Mouse (Mus musculus) frontal cortex, postnatal 25 days (tissue): ENCODE data around the gene Snrnp70.
"Not testable (repeated sequence)": the region's sequence is repeated elsewhere in the genome, so short reads cannot be mapped to it uniquely, and the experiment has no call there.

Source experiments
- DNase-seq, 2 experiments: peaks; one replicate each; pipeline ENCODE4 v3.0.0; 2022; ENCODE audit warnings: low spot score in 2 of 2

Snrnp70 gene

GRCm38 (mm10) chr7:45409497-45410163 is 14.1 kb upstream of the Snrnp70 start:
- DNase-seq, result no peak

- DNase-seq, result no peak
Observed at GRCm38 (mm10) chr7:45408949-45409348, 13.4 kb upstream of the Snrnp70 start.

- DNase-seq, result no peak
Observed at GRCm38 (mm10) chr7:45408351-45408750, 12.8 kb upstream of the Snrnp70 start.

GRCm38 (mm10) chr7:45407836-45408235 is 12.3 kb upstream of the Snrnp70 start:
- DNase-seq, result no peak

GRCm38 (mm10) chr7:45406157-45407156 is 10.9 kb upstream of the Snrnp70 start:
- no peak for DNase-seq

GRCm38 (mm10) chr7:45405091-45406075 is 9.8 kb upstream of the Snrnp70 start, which contains the start of gene Kcna7:
Kcna7 (plus strand) TSS chr7:45405653.
- DNase-seq, result peak; percentile 46 to 59

- no peak for DNase-seq
Observed at GRCm38 (mm10) chr7:45403532-45404261, 8.2 kb upstream of the Snrnp70 start.

GRCm38 (mm10) chr7:45401521-45402085 is 6.1 kb upstream of the Snrnp70 start:
- DNase-seq, result no peak

- no peak for DNase-seq
Observed at GRCm38 (mm10) chr7:45396787-45397186, 1.2 kb upstream of the Snrnp70 start.

- DNase-seq, result not testable (repeated sequence)
Observed at GRCm38 (mm10) chr7:45396337-45396775, 814 bp upstream of the Snrnp70 start.

- no peak for DNase-seq
Observed at GRCm38 (mm10) chr7:45395129-45395541, 407 bp downstream of the Snrnp70 start.

GRCm38 (mm10) chr7:45386077-45386476 is 9.5 kb downstream of the Snrnp70 start:
- DNase-seq, result no peak

GRCm38 (mm10) chr7:45376057-45376456 is 19.5 kb downstream of the Snrnp70 start:
- no peak for DNase-seq

- DNase-seq, result no peak
Observed at GRCm38 (mm10) chr7:45374620-45375019, 20.9 kb downstream of the Snrnp70 start.

GRCm38 (mm10) chr7:45372371-45372770 is 23.2 kb downstream of the Snrnp70 start:
- no peak for DNase-seq

GRCm38 (mm10) chr7:45370475-45371311 is 24.8 kb downstream of the Snrnp70 start, which contains the start of gene Lin7b:
Lin7b (minus strand) TSS chr7:45370583.
- peak; percentile 85 to 89 for DNase-seq

GRCm38 (mm10) chr7:45369836-45370474 is 25.6 kb downstream of the Snrnp70 start:
- DNase-seq, result peak in 1 of 2 experiments; percentile 23

- no peak for DNase-seq
Observed at GRCm38 (mm10) chr7:45369022-45369745, 26.4 kb downstream of the Snrnp70 start.
